Comparison of ENCODE assay signal across 16 mouse cellular contexts in the genomic region with DNA sequence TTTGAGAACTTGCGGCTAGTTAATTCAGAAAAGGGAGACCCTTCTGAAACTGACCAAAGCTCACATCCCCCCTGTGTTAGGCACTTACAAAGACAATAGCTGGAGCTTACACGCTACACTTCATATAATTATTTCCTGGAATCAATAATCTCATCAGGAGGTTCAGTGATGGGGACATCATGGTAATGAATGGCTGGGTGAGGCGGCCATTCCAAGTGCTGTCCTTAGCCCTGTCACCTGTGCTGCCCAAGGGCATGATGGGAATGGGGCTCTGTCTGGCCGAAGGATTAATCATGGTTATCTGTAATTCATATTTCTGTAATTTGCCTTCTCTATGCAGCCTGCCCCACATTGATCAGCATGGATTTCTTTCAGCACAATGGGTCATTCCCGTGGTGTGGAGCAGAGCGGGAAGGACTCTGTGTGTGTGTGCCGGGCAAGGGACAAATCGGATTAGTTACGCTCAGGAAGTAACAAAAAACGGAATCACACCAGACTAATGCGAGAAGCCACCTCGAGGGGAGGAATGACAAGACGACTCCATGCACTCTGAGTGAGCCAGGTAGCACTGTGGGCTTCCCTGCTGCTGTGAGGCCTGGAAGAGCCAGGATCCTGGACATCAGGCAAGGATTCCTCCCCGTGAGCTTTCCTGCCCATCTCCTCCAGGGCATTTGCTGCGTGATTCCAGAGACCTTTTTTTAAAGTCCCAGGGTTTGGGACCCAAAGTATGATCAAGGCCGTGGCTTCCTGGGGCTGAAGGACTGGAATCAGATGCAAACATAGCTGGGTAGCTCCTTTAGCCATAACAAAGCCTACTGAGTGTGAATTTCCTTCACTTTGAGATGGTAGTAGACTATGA.
DNase-seq lines count a peak whose midpoint lies in the region; ATAC-seq and TF ChIP-seq lines count a peak whose summit lies in the region.
"Had no signal": no experiment of that assay in that cellular context is flagged by ENCODE, and none has a peak within 500 bp of the region (broad histone marks: within the 10 kb centered on the region; RNA-seq: fewer than 3 reads in every experiment).

No protein-coding gene starts in this region.

- H3K9ac ChIP-seq in hindbrain, postnatal 0 days (replicated peaks; ENCODE audit: low read length): no peak overlapping the region
- H3K9ac ChIP-seq in liver, embryonic 12.5 days: no peak overlapping the region
- H3K9ac ChIP-seq: liver, embryonic 15.5 days had no signal

- no peak for TF ChIP-seq CTCF in hindbrain, postnatal 0 days (IDR thresholded peaks at IDR 0.05; ENCODE audit: low read depth)

- peak overlapping the region; percentile 11; the same call in 1 of the 2 replicates for H3K4me3 ChIP-seq in hindbrain, embryonic 10.5 days
- no peak overlapping the region for H3K4me3 ChIP-seq in hindbrain, postnatal 0 days (ENCODE audit: low read length)
- no peak overlapping the region for H3K4me3 ChIP-seq in liver, embryonic 12.5 days
- H3K4me3 ChIP-seq: liver, embryonic 15.5 days had no signal

- H3K27ac ChIP-seq in hindbrain, embryonic 10.5 days: 0 out of 2 replicates have a peak overlapping the region, but pooled peaks have one; percentile 16
- H3K27ac ChIP-seq in hindbrain, postnatal 0 days: no peak overlapping the region
- H3K27ac ChIP-seq in liver, embryonic 12.5 days: no peak overlapping the region
- H3K27ac ChIP-seq: liver, embryonic 15.5 days; stomach, postnatal 0 days had no signal

- DNase-seq in hindbrain, embryonic 10.5 days (ENCODE audit: low spot score): peak; percentile 28
- DNase-seq in hindbrain, postnatal 0 days (ENCODE audit: low spot score): no peak
- DNase-seq in embryo, embryonic 11 days: peak; percentile 38
- DNase-seq in mesoderm, embryonic 11.5 days (ENCODE audit: low read depth, low spot score): peak; percentile 15
- peak; percentile 47 for DNase-seq in retina, embryonic 14.5 days (ENCODE audit: low spot score)
- no peak for DNase-seq in heart, postnatal 36 days
- DNase-seq: adrenal gland, postnatal 36 days; cerebellum, adult 8-10 months; kidney, adult 8-10 months; thymus, postnatal 14 days had no signal

- no peaks in the 10 kb centered on the region for H3K36me3 ChIP-seq in hindbrain, embryonic 10.5 days
- no peaks in the 10 kb centered on the region for H3K36me3 ChIP-seq in hindbrain, postnatal 0 days (ENCODE audit: insufficient read depth, low read length)
- H3K36me3 ChIP-seq in liver, embryonic 12.5 days: no peaks in the 10 kb centered on the region
- H3K36me3 ChIP-seq: liver, embryonic 15.5 days had no signal

- peaks cover 37% of the 10 kb centered on the region for H3K4me1 ChIP-seq in hindbrain, embryonic 10.5 days (replicated peaks)
- H3K4me1 ChIP-seq in hindbrain, postnatal 0 days (ENCODE audit: insufficient read depth, low read length): no peaks in the 10 kb centered on the region
- H3K4me1 ChIP-seq in liver, embryonic 12.5 days: no peaks in the 10 kb centered on the region
- H3K4me1 ChIP-seq: liver, embryonic 15.5 days had no signal

- intact Hi-C loops in heart, postnatal 36 days (cut with DNase I): loop anchor here (10.0 kb wide), 1 partner anchor 203 kb away; a partner anchor contains a TSS

- 23% methylated on average over 16 of the region's 16 CpGs for WGBS in hindbrain, embryonic 10.5 days
- 24% methylated on average over 16 of the region's 16 CpGs for WGBS in hindbrain, postnatal 0 days
- 52% methylated on average over 16 of the region's 16 CpGs for WGBS in liver, embryonic 12.5 days (ENCODE audit: insufficient replicate concordance)

- H3K9me3 ChIP-seq in hindbrain, embryonic 10.5 days: no peaks in the 10 kb centered on the region
- H3K9me3 ChIP-seq in hindbrain, postnatal 0 days (ENCODE audit: low read length): no peaks in the 10 kb centered on the region
- no peaks in the 10 kb centered on the region for H3K9me3 ChIP-seq in liver, embryonic 12.5 days (replicated peaks)
- H3K9me3 ChIP-seq: liver, embryonic 15.5 days had no signal

- no peak overlapping the region for H3K4me2 ChIP-seq in hindbrain, postnatal 0 days (ENCODE audit: low read depth, low read length)
- no peak overlapping the region for H3K4me2 ChIP-seq in liver, embryonic 12.5 days
- H3K4me2 ChIP-seq: liver, embryonic 15.5 days had no signal

- peaks cover 84% of the 10 kb centered on the region for H3K27me3 ChIP-seq in hindbrain, embryonic 10.5 days (ENCODE audit: insufficient read depth, poor library complexity, severe bottlenecking)
- H3K27me3 ChIP-seq in hindbrain, postnatal 0 days (ENCODE audit: insufficient read depth, low read length): no peaks in the 10 kb centered on the region
- no peaks in the 10 kb centered on the region for H3K27me3 ChIP-seq in liver, embryonic 12.5 days (replicated peaks)
- H3K27me3 ChIP-seq: liver, embryonic 15.5 days had no signal

- no peak for ATAC-seq in hindbrain, postnatal 0 days
- ATAC-seq in frontal cortex, adult (ENCODE audit: low TSS enrichment): no peak
- ATAC-seq in liver, embryonic 12.5 days: no peak
- ATAC-seq: inflammation-experienced regulatory T-cells, adult 6 months; lung, postnatal 0 days had no signal

Comparison
In these comparisons a context has a peak if more than half of its experiments do, and no peak if none do; other contexts are left out.
1. DNase-seq: peak in hindbrain, embryonic 10.5 days (single experiment), embryo, embryonic 11 days (single experiment), mesoderm, embryonic 11.5 days (single experiment) and retina, embryonic 14.5 days (single experiment); none in hindbrain, postnatal 0 days (single experiment) and heart, postnatal 36 days (0 of 2).